ENCODE assay signal across 8 mouse cellular contexts in genomic region chr6:140789850-140790249, GRCm38 (mm10).
DNase-seq lines count a peak whose midpoint lies in the region; ATAC-seq lines count a peak whose summit lies in the region.

No protein-coding gene starts in this region.

- H3K4me1 ChIP-seq in forebrain, embryonic 14.5 days (ENCODE audit: control insufficient read depth, insufficient read depth, low read length), result no peaks in the 10 kb centered on the region
- no peaks in the 10 kb centered on the region for H3K4me1 ChIP-seq in forebrain, embryonic 15.5 days
- H3K4me1 ChIP-seq in midbrain, embryonic 11.5 days (ENCODE audit: control insufficient read depth, insufficient read depth, low read length), result no peaks in the 10 kb centered on the region
- no peaks in the 10 kb centered on the region for H3K4me1 ChIP-seq in midbrain, embryonic 15.5 days
- H3K4me1 ChIP-seq in forebrain, embryonic 12.5 days, result no peaks in the 10 kb centered on the region

- WGBS in forebrain, embryonic 14.5 days, result 44% methylated on average over 3 of the region's 3 CpGs
- 49% methylated on average over 3 of the region's 3 CpGs for WGBS in forebrain, embryonic 15.5 days
- WGBS in midbrain, embryonic 11.5 days, result 50% methylated on average over 3 of the region's 3 CpGs
- 45% methylated on average over 3 of the region's 3 CpGs for WGBS in midbrain, embryonic 15.5 days
- WGBS in forebrain, embryonic 12.5 days, result 45% methylated on average over 3 of the region's 3 CpGs

- no peak overlapping the region for H3K27ac ChIP-seq in forebrain, embryonic 14.5 days (ENCODE audit: low read depth, low read length)
- H3K27ac ChIP-seq in forebrain, embryonic 15.5 days (replicated peaks), result no peak overlapping the region
- H3K27ac ChIP-seq in midbrain, embryonic 11.5 days (ENCODE audit: low read depth, low read length), result no peak overlapping the region
- no peak overlapping the region for H3K27ac ChIP-seq in midbrain, embryonic 15.5 days
- no peak overlapping the region for H3K27ac ChIP-seq in forebrain, embryonic 12.5 days

- H3K4me3 ChIP-seq in forebrain, embryonic 14.5 days (ENCODE audit: low read depth, low read length), result no peak overlapping the region
- no peak overlapping the region for H3K4me3 ChIP-seq in forebrain, embryonic 15.5 days
- H3K4me3 ChIP-seq in midbrain, embryonic 11.5 days (ENCODE audit: low read depth, low read length), result no peak overlapping the region
- H3K4me3 ChIP-seq in midbrain, embryonic 15.5 days, result no peak overlapping the region
- H3K4me3 ChIP-seq in forebrain, embryonic 12.5 days (replicated peaks), result no peak overlapping the region

- H3K27me3 ChIP-seq in forebrain, embryonic 14.5 days (replicated peaks; ENCODE audit: control insufficient read depth, insufficient read depth, low read length), result no peaks in the 10 kb centered on the region
- no peaks in the 10 kb centered on the region for H3K27me3 ChIP-seq in forebrain, embryonic 15.5 days
- no peaks in the 10 kb centered on the region for H3K27me3 ChIP-seq in midbrain, embryonic 11.5 days (ENCODE audit: control insufficient read depth, insufficient read depth, low read length)
- no peaks in the 10 kb centered on the region for H3K27me3 ChIP-seq in midbrain, embryonic 15.5 days (replicated peaks)
- no peaks in the 10 kb centered on the region for H3K27me3 ChIP-seq in forebrain, embryonic 12.5 days

- no peak overlapping the region for H3K4me2 ChIP-seq in forebrain, embryonic 14.5 days (ENCODE audit: low read length)
- no peak overlapping the region for H3K4me2 ChIP-seq in forebrain, embryonic 15.5 days (replicated peaks)
- H3K4me2 ChIP-seq in midbrain, embryonic 11.5 days, result no peak overlapping the region
- H3K4me2 ChIP-seq in midbrain, embryonic 15.5 days, result no peak overlapping the region
- H3K4me2 ChIP-seq in forebrain, embryonic 12.5 days, result no peak overlapping the region

- peak; percentile 22 for DNase-seq in forebrain, embryonic 14.5 days (ENCODE audit: low spot score)
- DNase-seq in midbrain, embryonic 11.5 days (ENCODE audit: low spot score, missing footprints), result no peak
- peak; percentile 30 to 53 for DNase-seq in cerebellum, postnatal 14 days
- peak; percentile 33 for DNase-seq in lung, postnatal 36 days
- DNase-seq in urinary bladder, postnatal 10 days (ENCODE audit: low spot score), result no peak

- no peaks in the 10 kb centered on the region for H3K9me3 ChIP-seq in forebrain, embryonic 14.5 days (replicated peaks; ENCODE audit: control insufficient read depth, low read length)
- H3K9me3 ChIP-seq in forebrain, embryonic 15.5 days, result no peaks in the 10 kb centered on the region
- H3K9me3 ChIP-seq in midbrain, embryonic 11.5 days (ENCODE audit: control insufficient read depth, low read length), result no peaks in the 10 kb centered on the region
- H3K9me3 ChIP-seq in midbrain, embryonic 15.5 days, result no peaks in the 10 kb centered on the region
- H3K9me3 ChIP-seq in forebrain, embryonic 12.5 days, result no peaks in the 10 kb centered on the region

- H3K36me3 ChIP-seq in forebrain, embryonic 14.5 days (ENCODE audit: control insufficient read depth, insufficient read depth, low read length), result no peaks in the 10 kb centered on the region
- H3K36me3 ChIP-seq in forebrain, embryonic 15.5 days, result no peaks in the 10 kb centered on the region
- H3K36me3 ChIP-seq in midbrain, embryonic 11.5 days (ENCODE audit: control insufficient read depth, insufficient read depth, low read length), result no peaks in the 10 kb centered on the region
- no peaks in the 10 kb centered on the region for H3K36me3 ChIP-seq in midbrain, embryonic 15.5 days (replicated peaks)
- no peaks in the 10 kb centered on the region for H3K36me3 ChIP-seq in forebrain, embryonic 12.5 days (replicated peaks)

- no peak for ATAC-seq in forebrain, embryonic 14.5 days
- no peak for ATAC-seq in forebrain, embryonic 15.5 days (replicated peaks)
- ATAC-seq in midbrain, embryonic 11.5 days (ENCODE audit: low FRiP score), result 0 out of 2 replicates have a peak, but pooled peaks have one; percentile 55
- no peak for ATAC-seq in midbrain, embryonic 15.5 days (replicated peaks)
- no peak for ATAC-seq in forebrain, embryonic 12.5 days (ENCODE audit: low FRiP score)

- H3K9ac ChIP-seq in forebrain, embryonic 14.5 days (ENCODE audit: low read length), result no peak overlapping the region
- H3K9ac ChIP-seq in forebrain, embryonic 15.5 days (replicated peaks), result no peak overlapping the region
- no peak overlapping the region for H3K9ac ChIP-seq in midbrain, embryonic 11.5 days (ENCODE audit: low read length)
- H3K9ac ChIP-seq in midbrain, embryonic 15.5 days, result no peak overlapping the region
- no peak overlapping the region for H3K9ac ChIP-seq in forebrain, embryonic 12.5 days

Comparison
In these comparisons a context has a peak if more than half of its experiments do, and no peak if none do; other contexts are left out.
1. DNase-seq: peak in forebrain, embryonic 14.5 days (single experiment), cerebellum, postnatal 14 days (2 of 2) and lung, postnatal 36 days (single experiment); none in midbrain, embryonic 11.5 days (single experiment) and urinary bladder, postnatal 10 days (single experiment).